Mouse (Mus musculus) T-helper 1 cell (primary cell): ENCODE results near the gene Wasf3.

Source experiments
- in situ Hi-C: fragments of 300-600 bp; cut with MboI, MseI; formaldehyde crosslinking; loops from one replicate; pipeline ENCODE4 v1.15.1; 2025; ENCODE audit warnings: high pct_unique_total_duplicates

Wasf3 gene

GRCm38 (mm10) chr5:146384935-146385591, at the start of gene Wasf3:
Wasf3 (plus strand) TSS chr5:146384985.
- in situ Hi-C loops, result no loop called here

- in situ Hi-C loops, result no loop called here
These were observed 46.7 kb upstream of the Wasf3 start for GRCm38 (mm10) chr5:146338064-146338463.

GRCm38 (mm10) chr5:146340037-146340436, 44.7 kb upstream of the Wasf3 start:
- in situ Hi-C loops, result no loop called here

- in situ Hi-C loops, result no loop called here
These were observed 39.7 kb upstream of the Wasf3 start for GRCm38 (mm10) chr5:146344911-146345686.

- in situ Hi-C loops, result no loop called here
These were observed 37.7 kb upstream of the Wasf3 start for GRCm38 (mm10) chr5:146347081-146347480.

GRCm38 (mm10) chr5:146349183-146349582, 35.6 kb upstream of the Wasf3 start:
- in situ Hi-C loops, result no loop called here

GRCm38 (mm10) chr5:146350784-146351183, 34.0 kb upstream of the Wasf3 start:
- in situ Hi-C loops, result loop anchor here (25.0 kb wide), 1 partner anchor 763 kb away; the partner anchor contains the start of gene Cyp3a41b

GRCm38 (mm10) chr5:146352006-146352405, 32.8 kb upstream of the Wasf3 start:
- in situ Hi-C loops, result loop anchor here (25.0 kb wide), 1 partner anchor 765 kb away; the partner anchor contains the start of gene Cyp3a41b

- in situ Hi-C loops, result loop anchor here (25.0 kb wide), 1 partner anchor 773 kb away; the partner anchor contains the start of gene Cyp3a41b
These were observed 24.4 kb upstream of the Wasf3 start for GRCm38 (mm10) chr5:146360386-146360785.

- in situ Hi-C loops, result loop anchor here (25.0 kb wide), 1 partner anchor 775 kb away; the partner anchor contains the start of gene Cyp3a41b
These were observed 22.1 kb upstream of the Wasf3 start for GRCm38 (mm10) chr5:146362711-146363110.

- in situ Hi-C loops, result loop anchor here (25.0 kb wide), 1 partner anchor 781 kb away; the partner anchor contains the start of gene Cyp3a41b
These were observed 16.4 kb upstream of the Wasf3 start for GRCm38 (mm10) chr5:146368356-146368755.

- in situ Hi-C loops, result loop anchor here (25.0 kb wide), 1 partner anchor 782 kb away; the partner anchor contains the start of gene Cyp3a41b
These were observed 15.8 kb upstream of the Wasf3 start for GRCm38 (mm10) chr5:146368971-146369370.

- in situ Hi-C loops, result loop anchor here (25.0 kb wide), 1 partner anchor 783 kb away; the partner anchor contains the start of gene Cyp3a41b
These were observed 14.0 kb upstream of the Wasf3 start for GRCm38 (mm10) chr5:146370794-146371193.

- in situ Hi-C loops, result loop anchor here (25.0 kb wide), 1 partner anchor 786 kb away; the partner anchor contains the start of gene Cyp3a41b
These were observed 11.5 kb upstream of the Wasf3 start for GRCm38 (mm10) chr5:146373238-146373637.

- in situ Hi-C loops, result no loop called here
These were observed 8.2 kb upstream of the Wasf3 start for GRCm38 (mm10) chr5:146376601-146377000.

- in situ Hi-C loops, result no loop called here
These were observed 4.7 kb upstream of the Wasf3 start for GRCm38 (mm10) chr5:146380041-146380440.

- in situ Hi-C loops, result no loop called here
These were observed 2.5 kb upstream of the Wasf3 start for GRCm38 (mm10) chr5:146382268-146382667.

GRCm38 (mm10) chr5:146383401-146383800, 1.4 kb upstream of the Wasf3 start:
- in situ Hi-C loops, result no loop called here

GRCm38 (mm10) chr5:146385989-146386388, 1.2 kb downstream of the Wasf3 start:
- in situ Hi-C loops, result no loop called here

GRCm38 (mm10) chr5:146386906-146387305, 2.1 kb downstream of the Wasf3 start:
- in situ Hi-C loops, result no loop called here

GRCm38 (mm10) chr5:146394563-146394962, 9.8 kb downstream of the Wasf3 start:
- in situ Hi-C loops, result no loop called here

GRCm38 (mm10) chr5:146397253-146397652, 12.5 kb downstream of the Wasf3 start:
- in situ Hi-C loops, result no loop called here
